Mouse (Mus musculus): ENCODE results near the gene Pla2g4b.

DNA sequence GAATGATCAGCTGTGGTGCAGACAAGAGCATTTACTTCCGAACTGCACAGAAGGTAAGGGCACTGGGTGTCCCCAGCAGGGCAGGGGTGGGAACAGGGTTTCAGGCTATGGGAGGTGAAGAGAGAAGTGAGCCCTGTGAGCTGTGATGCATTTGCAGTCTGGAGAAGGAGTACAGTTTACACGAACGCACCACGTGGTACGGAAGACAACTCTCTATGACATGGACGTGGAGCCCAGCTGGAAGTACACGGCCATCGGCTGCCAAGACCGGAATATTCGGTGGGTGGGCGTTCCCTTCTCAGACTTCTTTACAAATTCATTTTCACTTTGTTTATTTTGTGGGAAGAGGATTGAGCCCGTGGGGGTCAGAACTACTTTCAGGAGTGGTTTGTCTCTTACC is 15.6 kb upstream of the Pla2g4b start:
- TF ChIP-seq CTCF (IDR thresholded peaks at IDR 0.05) (no peak), EP300 (IDR thresholded peaks at IDR 0.05) (no peak)
